ENCODE assay signal across 11 mouse cellular contexts in genomic region chr9:54112726-54113125, GRCm38 (mm10). TPM values are rescaled to one million over a fixed set of nuclear protein-coding genes. Genes with fewer than 3 reads are reported as not detected.
A peak's percentile ranks its signal among the peaks of the same experiment; 100 is the strongest.
DNase-seq lines count a peak whose midpoint lies in the region; ATAC-seq and TF ChIP-seq lines count a peak whose summit lies in the region.
"Had no signal": no experiment of that assay in that cellular context is flagged by ENCODE, and none has a peak within 500 bp of the region (broad histone marks: within the 10 kb centered on the region; RNA-seq: fewer than 3 reads in every experiment).

No protein-coding gene starts in this region.

- H3K9me3 ChIP-seq in embryonic facial prominence, embryonic 11.5 days (replicated peaks; ENCODE audit: control insufficient read depth, low read length): no peaks in the 10 kb centered on the region
- 0 out of 2 replicates have a peak, but pooled peaks cover 2% of the 10 kb centered on the region for H3K9me3 ChIP-seq in embryonic facial prominence, embryonic 10.5 days
- H3K9me3 ChIP-seq in CH12.LX (replicated peaks; ENCODE audit: low read length): peaks cover 5% of the 10 kb centered on the region
- H3K9me3 ChIP-seq in embryonic facial prominence, embryonic 14.5 days (ENCODE audit: control insufficient read depth, low read length): peaks cover 11% of the 10 kb centered on the region; the same call in 1 of the 2 replicates
- H3K9me3 ChIP-seq in intestine, embryonic 15.5 days: no peaks in the 10 kb centered on the region

- no peak overlapping the region for H3K27ac ChIP-seq in embryonic facial prominence, embryonic 11.5 days (replicated peaks; ENCODE audit: low read depth, low read length)
- no peak overlapping the region for H3K27ac ChIP-seq in embryonic facial prominence, embryonic 10.5 days (replicated peaks)
- H3K27ac ChIP-seq in left cerebral cortex, adult 2 months: no peak overlapping the region
- H3K27ac ChIP-seq in CH12.LX (ENCODE audit: insufficient read depth, low read depth): no peak overlapping the region
- H3K27ac ChIP-seq in embryonic facial prominence, embryonic 14.5 days (replicated peaks; ENCODE audit: low read depth, low read length): no peak overlapping the region
- no peak overlapping the region for H3K27ac ChIP-seq in intestine, embryonic 15.5 days

- H3K4me1 ChIP-seq in embryonic facial prominence, embryonic 11.5 days (ENCODE audit: control insufficient read depth, insufficient read depth, low read length): no peaks in the 10 kb centered on the region
- no peaks in the 10 kb centered on the region for H3K4me1 ChIP-seq in embryonic facial prominence, embryonic 10.5 days
- H3K4me1 ChIP-seq in CH12.LX (ENCODE audit: control insufficient read depth in 1 of 2, insufficient read depth in 2 of 2): no peaks in the 10 kb centered on the region
- no peaks in the 10 kb centered on the region for H3K4me1 ChIP-seq in embryonic facial prominence, embryonic 14.5 days (ENCODE audit: control insufficient read depth, insufficient read depth, low read length)
- no peaks in the 10 kb centered on the region for H3K4me1 ChIP-seq in intestine, embryonic 15.5 days (replicated peaks)

- no peak overlapping the region for H3K4me2 ChIP-seq in embryonic facial prominence, embryonic 11.5 days (ENCODE audit: low read depth, low read length)
- no peak overlapping the region for H3K4me2 ChIP-seq in CH12.LX (ENCODE audit: insufficient read depth, low read depth, poor library complexity, severe bottlenecking)
- no peak overlapping the region for H3K4me2 ChIP-seq in embryonic facial prominence, embryonic 14.5 days (ENCODE audit: low read depth, low read length)
- no peak overlapping the region for H3K4me2 ChIP-seq in intestine, embryonic 15.5 days (replicated peaks)

- no peaks in the 10 kb centered on the region for H3K36me3 ChIP-seq in embryonic facial prominence, embryonic 11.5 days (replicated peaks; ENCODE audit: control insufficient read depth, insufficient read depth, low read depth, low read length)
- H3K36me3 ChIP-seq in embryonic facial prominence, embryonic 10.5 days (replicated peaks): no peaks in the 10 kb centered on the region
- no peaks in the 10 kb centered on the region for H3K36me3 ChIP-seq in CH12.LX (replicated peaks in 1 of 2; ENCODE audit: control insufficient read depth in 1 of 2, insufficient read depth in 1 of 2, low read length in 1 of 2)
- no peaks in the 10 kb centered on the region for H3K36me3 ChIP-seq in embryonic facial prominence, embryonic 14.5 days (ENCODE audit: control insufficient read depth, insufficient read depth, low read length)
- H3K36me3 ChIP-seq in intestine, embryonic 15.5 days: no peaks in the 10 kb centered on the region

- no peaks in the 10 kb centered on the region for H3K27me3 ChIP-seq in embryonic facial prominence, embryonic 11.5 days (ENCODE audit: control insufficient read depth, insufficient read depth, low read length)
- no peaks in the 10 kb centered on the region for H3K27me3 ChIP-seq in embryonic facial prominence, embryonic 10.5 days (replicated peaks; ENCODE audit: low read depth, poor library complexity, severe bottlenecking)
- H3K27me3 ChIP-seq in CH12.LX (replicated peaks): peaks cover 3% of the 10 kb centered on the region
- no peaks in the 10 kb centered on the region for H3K27me3 ChIP-seq in embryonic facial prominence, embryonic 14.5 days (replicated peaks; ENCODE audit: control insufficient read depth, insufficient read depth, low read length)
- H3K27me3 ChIP-seq in intestine, embryonic 15.5 days (replicated peaks): no peaks in the 10 kb centered on the region

- no peak for ATAC-seq in embryonic facial prominence, embryonic 11.5 days (replicated peaks; ENCODE audit: insufficient number of reproducible peaks, low FRiP score, low TSS enrichment, low read depth)
- no peak for ATAC-seq in embryonic facial prominence, embryonic 14.5 days (ENCODE audit: low read depth)
- no peak for ATAC-seq in intestine, embryonic 15.5 days

- no peak overlapping the region for H3K4me3 ChIP-seq in embryonic facial prominence, embryonic 11.5 days (ENCODE audit: low read depth, low read length)
- no peak overlapping the region for H3K4me3 ChIP-seq in embryonic facial prominence, embryonic 10.5 days
- no peak overlapping the region for H3K4me3 ChIP-seq in left cerebral cortex, adult 2 months
- H3K4me3 ChIP-seq in CH12.LX (replicated peaks in 1 of 3; ENCODE audit: low read depth in 2 of 3, low read length in 2 of 3, poor library complexity in 1 of 3): no peak overlapping the region
- no peak overlapping the region for H3K4me3 ChIP-seq in embryonic facial prominence, embryonic 14.5 days (ENCODE audit: low read depth, low read length)
- no peak overlapping the region for H3K4me3 ChIP-seq in intestine, embryonic 15.5 days (replicated peaks)

- peak; percentile 42 for DNase-seq in embryonic facial prominence, embryonic 11.5 days (ENCODE audit: low spot score)
- no peak for DNase-seq in embryonic facial prominence, embryonic 10.5 days (ENCODE audit: low spot score)
- DNase-seq in left cerebral cortex, adult 2 months (ENCODE audit: extremely low spot score in 1 of 2, low spot score in 2 of 2): no peak
- DNase-seq in left cerebral cortex, adult 18-20 months (ENCODE audit: low spot score in 2 of 2): no peak
- DNase-seq in CH12.LX (ENCODE audit: extremely low read depth): peak; percentile 7
- DNase-seq in embryonic facial prominence, embryonic 14.5 days (ENCODE audit: low spot score): peak; percentile 4
- DNase-seq in urinary bladder, postnatal 25 days (ENCODE audit: low spot score): no peak
- DNase-seq: thymus, adult 18-20 months had no signal

- H3K9ac ChIP-seq in embryonic facial prominence, embryonic 11.5 days (replicated peaks; ENCODE audit: low read length): no peak overlapping the region
- H3K9ac ChIP-seq in CH12.LX (ENCODE audit: insufficient read depth, low read depth): no peak overlapping the region
- no peak overlapping the region for H3K9ac ChIP-seq in embryonic facial prominence, embryonic 14.5 days (ENCODE audit: low read depth, low read length)
- H3K9ac ChIP-seq in intestine, embryonic 15.5 days: no peak overlapping the region

- peak; percentile 79 for TF ChIP-seq RAD21 in CH12.LX (IDR thresholded peaks at IDR 0.05; ENCODE audit: low read depth, low read length)

- no peak for TF ChIP-seq POLR2A in CH12.LX (IDR thresholded peaks at IDR 0.05; ENCODE audit: low read depth, low read length)

- no peaks in the 10 kb centered on the region for H3K79me2 ChIP-seq in CH12.LX (replicated peaks; ENCODE audit: control insufficient read depth, extremely low read depth, insufficient read depth, poor library complexity, severe bottlenecking)

- TF ChIP-seq EP300 in CH12.LX (IDR thresholded peaks at IDR 0.05; ENCODE audit: low read length): no peak

- in situ Hi-C loops in CH12.LX (cut with MboI; ENCODE audit: low pct_ligation_motif_present, low pct_unique_long_range_greater_than_20kb, low sequenced_read_pairs): no loop called here

- TF ChIP-seq CTCF in left cerebral cortex, adult 2 months (IDR thresholded peaks at IDR 0.05): peak; percentile 80
- TF ChIP-seq CTCF in CH12.LX (conservative IDR thresholded peaks at IDR 0.05 in 1 of 2, IDR thresholded peaks at IDR 0.05 in 1 of 2; ENCODE audit: low read depth in 2 of 2, low read length in 2 of 2): peak; percentile 21 to 72; a peak in 2 of 4 replicates

- dilution Hi-C loops in CH12.LX (cut with MboI; ENCODE audit: extremely low pct_ligation_motif_present, extremely low pct_unique_long_range_greater_than_20kb, low sequenced_read_pairs): no loop called here

- intact Hi-C loops in left cerebral cortex, adult 2 months (cut with DNase I): loop anchor here (1.0 to 10.0 kb wide), 3 partner anchors 121 to 288 kb away; no protein-coding TSS in a partner anchor

TF ChIP-seq in CH12.LX, 34 proteins besides CTCF, POLR2A, EP300 and RAD21:
- peak; percentile 74 for TF ChIP-seq SMC3 (IDR thresholded peaks at IDR 0.05; ENCODE audit: low read depth, low read length)
- TF ChIP-seq MXI1 (IDR thresholded peaks at IDR 0.05; ENCODE audit: low read depth, low read length): no peak
- peak; percentile 29; the same call in 1 of the 2 replicates for TF ChIP-seq ZC3H11A (IDR thresholded peaks at IDR 0.05; ENCODE audit: low read depth, low read length)

RNA-seq across cellular contexts. Expression of gene Tnfaip8l3, which starts 44.5 kb away (rescaled TPM):
- 0.04 TPM in 1 of 2 replicates, not detected in the other for polyA plus RNA-seq in embryonic facial prominence, embryonic 11.5 days (2014; fragmentation: Nextera tagmentation; extraction: Ambion mirVana)
- 0.05 and 0.18 TPM in 2 replicates for polyA plus RNA-seq in embryonic facial prominence, embryonic 10.5 days (2016; fragmentation: Nextera tagmentation; extraction: Ambion mirVana)
- 1 to 10 TPM; 7.9 to 8.6 TPM for total RNA-seq in left cerebral cortex, adult 2 months (2021)
- total RNA-seq in left cerebral cortex, adult 18-20 months (2021): 10 to 100 TPM in 1 of 2 experiments, 1 to 10 TPM in 1; 9.1 to 11.7 TPM
- total RNA-seq in CH12.LX (2012; rRNA removed) (not detected in 2 replicates), CH12.LX (2014; rRNA removed) (not detected in 2 replicates)
- polyA plus RNA-seq in CH12.LX (2012; ENCODE audit: insufficient read length, low read depth): not detected in 2 replicates
- 0.93 and 1.1 TPM in 2 replicates for polyA plus RNA-seq in embryonic facial prominence, embryonic 14.5 days (2014; fragmentation: Nextera tagmentation; extraction: Ambion mirVana)
- 0.14 and 0.31 TPM in 2 replicates for polyA plus RNA-seq in intestine, embryonic 15.5 days (2015; fragmentation: Nextera tagmentation; extraction: Ambion mirVana)
- total RNA-seq: granulocyte monocyte progenitor cell, adult 5-6 weeks; neutrophil, adult 5-6 weeks had no signal

Comparison
In these comparisons a context has a peak if more than half of its experiments do, and no peak if none do; other contexts are left out.
1. DNase-seq: peak in embryonic facial prominence, embryonic 11.5 days (single experiment), CH12.LX (single experiment) and embryonic facial prominence, embryonic 14.5 days (single experiment); none in embryonic facial prominence, embryonic 10.5 days (single experiment), left cerebral cortex, adult 2 months (0 of 2), left cerebral cortex, adult 18-20 months (0 of 2) and urinary bladder, postnatal 25 days (single experiment).